Mouse (Mus musculus) midbrain, postnatal 0 days (tissue): ENCODE measurements around the gene Gm49394. TPM values are rescaled to one million over a fixed set of nuclear protein-coding genes. Genes with fewer than 3 reads are reported as not detected.

Experiments used
- ATAC-seq: fragments of 200-750 bp; cut with Nextera tagmentation; 2 replicates; pipeline ENCODE4 v1.8.0; 2017; ENCODE audit warnings: moderate number of reproducible peaks, mild to moderate bottlenecking, moderate TSS enrichment, moderate library complexity; ENCODE audit not compliant: low FRiP score
- DNase-seq: peaks from one replicate; pipeline ENCODE4 v3.0.0-alpha.2; 2015; ENCODE audit warnings: low spot score
- H3K27ac ChIP-seq: fragments of 300-500 bp; sonication (generic); 2 replicates; pipeline ENCODE4 v1.5.1; 2014; ENCODE audit warnings: low read depth, mild to moderate bottlenecking, low read length, mixed read lengths
- H3K27me3 ChIP-seq: fragments of 300-500 bp; sonication (generic); 2 replicates; pipeline ENCODE4 v1.6.1; 2014; ENCODE audit warnings: low read length, control low read depth, mixed read lengths; ENCODE audit not compliant: insufficient read depth
- H3K36me3 ChIP-seq: fragments of 300-500 bp; sonication (generic); 2 replicates; pipeline ENCODE4 v1.6.1; 2014; ENCODE audit warnings: low read length, control low read depth, mixed read lengths; ENCODE audit not compliant: insufficient read depth
- H3K4me1 ChIP-seq: fragments of 300-500 bp; sonication (generic); 2 replicates; pipeline ENCODE4 v1.6.1; 2014; ENCODE audit warnings: mild to moderate bottlenecking, control low read depth, antibody characterized with exemption, low read length, mixed read lengths; ENCODE audit not compliant: insufficient read depth
- H3K4me2 ChIP-seq: fragments of 300-500 bp; sonication (generic); 2 replicates; pipeline ENCODE4 v1.6.1; 2014; ENCODE audit warnings: low read depth, mild to moderate bottlenecking, low read length, mixed read lengths; ENCODE audit not compliant: poor library complexity, severe bottlenecking
- H3K4me3 ChIP-seq: fragments of 300-500 bp; sonication (generic); 2 replicates; pipeline ENCODE4 v1.5.1; 2014; ENCODE audit warnings: low read depth, mild to moderate bottlenecking, low read length, moderate library complexity
- H3K9ac ChIP-seq: fragments of 300-500 bp; sonication (generic); replicated peaks from 2 replicates; pipeline ENCODE4 v1.6.1; 2014; ENCODE audit warnings: mild to moderate bottlenecking, low read length, moderate library complexity, mixed read lengths; ENCODE audit not compliant: poor library complexity, severe bottlenecking
- H3K9me3 ChIP-seq: fragments of 300-500 bp; sonication (generic); 2 replicates; pipeline ENCODE4 v1.6.1; 2016; ENCODE audit warnings: low read length, control low read depth
- CTCF ChIP-seq: IDR thresholded peaks from 2 replicates; pipeline ENCODE4 v1.5.1; 2016; ENCODE audit warnings: antibody characterized with exemption, mild to moderate bottlenecking
- WGBS: fragments of 180-500 bp; shearing (Covaris S2); extraction: QIAGEN DNeasy Blood & Tissue Kit; methylation state at CpG from one replicate; pipeline ENCODE4 v1.1.7; 2014; 5-methylcytosine and 5-hydroxymethylcytosine counted together
- polyA plus RNA-seq: library from polyadenylated mRNA; unstranded; fragments of >200 nt; fragmentation: Nextera tagmentation; extraction: Ambion mirVana; gene quantifications from 2 replicates; pipeline ENCODE4 v1.2.1, GENCODE M21; 2015
- total RNA-seq: library from RNA; depleted of rRNA; stranded (reverse); fragments of >200 nt; gene quantifications from 2 replicates; pipeline ENCODE4 v1.2.3, GENCODE M21; 2014

Gene Gm49394
- total and polyA plus RNA-seq, 2 experiments from 2014 or later = not detected

GRCm38 (mm10) chr7:142661811-142662210 is 7.9 kb downstream of the Gm49394 start:
- peaks cover 94% of the 10 kb centered on the region for H3K27me3 ChIP-seq
- H3K9me3 ChIP-seq = no peaks in the 10 kb centered on the region
- H3K4me2 ChIP-seq = no peak overlapping the region
- no peak for TF ChIP-seq CTCF
- no peaks in the 10 kb centered on the region for H3K4me1 ChIP-seq
- no peak overlapping the region for H3K4me3 ChIP-seq
- no peak overlapping the region for H3K27ac ChIP-seq
- no peak overlapping the region for H3K9ac ChIP-seq
- DNase-seq = no peak
- ATAC-seq = no peak
- H3K36me3 ChIP-seq = no peaks in the 10 kb centered on the region

GRCm38 (mm10) chr7:142661046-142661445 is 8.7 kb downstream of the Gm49394 start:
- Histone ChIP-seq H3K4me3 (peak overlapping the region; percentile 15; the same call in 1 of the 2 replicates), H3K4me2 (no peak overlapping the region), H3K9me3 (no peaks in the 10 kb centered on the region), H3K27me3 (peaks cover 94% of the 10 kb centered on the region), H3K27ac (no peak overlapping the region), H3K4me1 (no peaks in the 10 kb centered on the region), H3K36me3 (no peaks in the 10 kb centered on the region), H3K9ac (no peak overlapping the region)
- 1% methylated on average over 25 of the region's 25 CpGs for WGBS
- DNase-seq (no peak), ATAC-seq (no peak)
- TF ChIP-seq CTCF = no peak

- H3K27me3 ChIP-seq = peaks cover 96% of the 10 kb centered on the region
- no peaks in the 10 kb centered on the region for H3K36me3 ChIP-seq
- under 1% methylated on average over 29 of the region's 29 CpGs for WGBS
- H3K27ac ChIP-seq = no peak overlapping the region
- ATAC-seq (no peak), DNase-seq (no peak)
- H3K4me1 ChIP-seq = no peaks in the 10 kb centered on the region
- H3K9ac ChIP-seq = no peak overlapping the region
- peak overlapping the region; percentile 25 for H3K4me2 ChIP-seq
- H3K4me3 ChIP-seq = peak overlapping the region; percentile 15; the same call in 1 of the 2 replicates
- H3K9me3 ChIP-seq = no peaks in the 10 kb centered on the region
- TF ChIP-seq CTCF = no peak
Observed at GRCm38 (mm10) chr7:142660651-142660945, 9.1 kb downstream of the Gm49394 start.

- Histone ChIP-seq H3K27me3 (peaks cover 96% of the 10 kb centered on the region), H3K27ac (no peak overlapping the region), H3K4me3 (peak overlapping the region; percentile 30), H3K9ac (no peak overlapping the region), H3K9me3 (no peaks in the 10 kb centered on the region), H3K36me3 (no peaks in the 10 kb centered on the region), H3K4me2 (peak overlapping the region; percentile 47), H3K4me1 (no peaks in the 10 kb centered on the region)
- WGBS = under 1% methylated on average over 41 of the region's 43 CpGs
- TF ChIP-seq CTCF = no peak
- DNase-seq (no peak), ATAC-seq (no peak)
Observed at GRCm38 (mm10) chr7:142659767-142660650, 9.7 kb downstream of the Gm49394 start.

GRCm38 (mm10) chr7:142659181-142659681 is 10.5 kb downstream of the Gm49394 start:
- Histone ChIP-seq H3K27ac (no peak overlapping the region), H3K9ac (no peak overlapping the region)

GRCm38 (mm10) chr7:142658681-142659180 is 11.0 kb downstream of the Gm49394 start:
- H3K27ac ChIP-seq = no peak overlapping the region

More at GRCm38 (mm10) chr7:142659181-142659681, 10.5 kb downstream of the Gm49394 start:
- Histone ChIP-seq H3K27me3 (peaks cover 96% of the 10 kb centered on the region), H3K36me3 (no peaks in the 10 kb centered on the region), H3K9me3 (no peaks in the 10 kb centered on the region), H3K4me3 (peak overlapping the region; percentile 30), H3K4me1 (no peaks in the 10 kb centered on the region), H3K4me2 (peak overlapping the region; percentile 47)
- ATAC-seq (peak; percentile 14; the same call in 1 of the 2 replicates), DNase-seq (no peak)
- WGBS = 0% methylated on average over 20 of the region's 70 CpGs
- no peak for TF ChIP-seq CTCF

More at GRCm38 (mm10) chr7:142658681-142659180, 11.0 kb downstream of the Gm49394 start:
- WGBS = under 1% methylated on average over 35 of the region's 40 CpGs
- Histone ChIP-seq H3K4me1 (no peaks in the 10 kb centered on the region), H3K36me3 (no peaks in the 10 kb centered on the region), H3K9me3 (no peaks in the 10 kb centered on the region), H3K27me3 (peaks cover 97% of the 10 kb centered on the region), H3K9ac (no peak overlapping the region), H3K4me2 (peak overlapping the region; percentile 47), H3K4me3 (peak overlapping the region; percentile 30)
- DNase-seq (no peak), ATAC-seq (0 out of 2 replicates have a peak, but pooled peaks have one; percentile 5)
- TF ChIP-seq CTCF = no peak
